Mouse (Mus musculus) brain, embryonic 14.5 days (tissue): ENCODE measurements around the gene B3galt1.

Source experiments
- CTCF ChIP-seq: fragments of 200-500 bp; IDR thresholded peaks from 2 replicates; pipeline ENCODE4 v1.5.1; 2012; ENCODE audit warnings: inconsistent platforms, mild to moderate bottlenecking, moderate library complexity, borderline replicate concordance; ENCODE audit not compliant: insufficient read depth, insufficient read length; ENCODE audit errors: extremely low read depth
- POLR2A ChIP-seq: fragments of 200-500 bp; IDR thresholded peaks from 2 replicates; pipeline ENCODE4 v1.6.1; 2012; ENCODE audit warnings: mild to moderate bottlenecking, inconsistent platforms, borderline replicate concordance; ENCODE audit not compliant: poor library complexity, insufficient read depth, insufficient read length, severe bottlenecking; ENCODE audit errors: extremely low read depth

DNA sequence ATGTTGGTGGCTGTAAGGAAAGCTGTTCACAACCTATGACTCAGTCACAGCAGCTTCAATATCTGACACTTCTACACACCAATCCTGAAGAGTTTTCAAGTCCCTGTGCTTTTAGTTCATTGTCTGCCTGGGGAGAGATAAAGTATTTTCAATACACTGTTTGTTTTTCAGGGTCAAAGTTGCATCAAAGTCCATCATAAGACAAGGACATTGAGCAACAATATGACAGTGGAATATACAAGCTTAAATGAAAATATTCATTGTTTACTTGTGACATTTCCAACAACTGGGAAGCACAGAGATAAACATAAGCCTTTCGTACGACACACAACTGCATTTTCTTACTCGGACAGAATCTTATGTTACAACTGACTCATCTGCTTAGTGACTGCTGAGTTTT, 417.9 kb downstream of the B3galt1 start:
- TF ChIP-seq CTCF (no peak), POLR2A (no peak)
